Mouse (Mus musculus) myocyte (in vitro differentiated cells): ENCODE data around the gene Hhex. TPM values are rescaled to one million over a fixed set of nuclear protein-coding genes. Genes with fewer than 3 reads are reported as not detected.
A peak's percentile ranks its signal among the peaks of the same experiment; 100 is the strongest.

ENCODE experiments used
- H3K27me3 ChIP-seq: one replicate; pipeline ENCODE4 v1.6.1; 2011; ENCODE audit not compliant: control insufficient read depth, insufficient read depth, insufficient read length
- H3K36me3 ChIP-seq: one replicate; pipeline ENCODE4 v1.6.1; 2011; ENCODE audit not compliant: control insufficient read depth, insufficient read depth
- H3K4me2 ChIP-seq: one replicate; pipeline ENCODE4 v1.6.1; 2011; ENCODE audit warnings: low read depth, control low read depth
- H3K4me3 ChIP-seq: one replicate; pipeline ENCODE4 v1.5.1; 2011; ENCODE audit warnings: mild to moderate bottlenecking, control low read depth, moderate library complexity
- H3K79me2 ChIP-seq: one replicate; pipeline ENCODE4 v1.6.1; 2011; ENCODE audit not compliant: control insufficient read depth, insufficient read depth
- H3ac ChIP-seq: one replicate; pipeline ENCODE4 v1.6.1; 2011; ENCODE audit not compliant: control insufficient read depth, insufficient read length
- CEBPB ChIP-seq: IDR thresholded peaks from 2 replicates; pipeline ENCODE4 v1.6.1; 2011; ENCODE audit warnings: mild to moderate bottlenecking, moderate library complexity; ENCODE audit not compliant: poor library complexity, insufficient read depth, severe bottlenecking
- E2F4 ChIP-seq: IDR thresholded peaks from one replicate; pipeline ENCODE4 v1.6.1; 2011; ENCODE audit warnings: mild to moderate bottlenecking, control low read depth, moderate library complexity; ENCODE audit not compliant: insufficient read depth
- MAX ChIP-seq: IDR thresholded peaks from one replicate; pipeline ENCODE4 v1.6.1; 2011; ENCODE audit warnings: low read depth, mild to moderate bottlenecking, control low read depth
- MYOD1 ChIP-seq, 3 experiments: IDR thresholded peaks; one replicate each; pipeline ENCODE4 v1.6.1; 2011; ENCODE audit warnings: control low read depth in 2 of 3, low read depth in 2 of 3, mild to moderate bottlenecking in 2 of 3, moderate library complexity in 1 of 3; ENCODE audit not compliant: insufficient read length in 2 of 3, control insufficient read depth in 1 of 3
- MYOG ChIP-seq, 3 experiments: IDR thresholded peaks; one replicate each; pipeline ENCODE4 v1.6.1; 2011; ENCODE audit warnings: control low read depth in 2 of 3, low read depth in 2 of 3, mild to moderate bottlenecking in 2 of 3; ENCODE audit not compliant: insufficient read length in 2 of 3, control insufficient read depth in 1 of 3, insufficient read depth in 1 of 3
- POLR2A ChIP-seq: IDR thresholded peaks from one replicate; pipeline ENCODE4 v1.6.1; 2011; ENCODE audit warnings: low read depth, mild to moderate bottlenecking, control low read depth, moderate library complexity; ENCODE audit not compliant: insufficient read length
- POLR2AphosphoS2 ChIP-seq: IDR thresholded peaks from one replicate; pipeline ENCODE4 v1.6.1; 2011; ENCODE audit warnings: low read depth, control low read depth; ENCODE audit not compliant: insufficient read length
- REST ChIP-seq: IDR thresholded peaks from one replicate; pipeline ENCODE4 v1.6.1; 2011; ENCODE audit warnings: mild to moderate bottlenecking, control low read depth, moderate library complexity; ENCODE audit not compliant: insufficient read depth, insufficient read length
- SRF ChIP-seq: IDR thresholded peaks from one replicate; pipeline ENCODE4 v1.6.1; 2011; ENCODE audit warnings: low read depth; ENCODE audit not compliant: control insufficient read depth, insufficient read length
- TCF12 ChIP-seq: IDR thresholded peaks from one replicate; pipeline ENCODE4 v1.6.1; 2011; ENCODE audit warnings: mild to moderate bottlenecking, control low read depth; ENCODE audit not compliant: poor library complexity, insufficient read depth, severe bottlenecking
- TCF3 ChIP-seq: IDR thresholded peaks from one replicate; pipeline ENCODE4 v1.6.1; 2011; ENCODE audit warnings: low read depth, control low read depth; ENCODE audit not compliant: insufficient read length
- USF1 ChIP-seq: IDR thresholded peaks from one replicate; pipeline ENCODE4 v1.6.1; 2011; ENCODE audit warnings: low read depth, mild to moderate bottlenecking, control low read depth, moderate library complexity
- polyA plus RNA-seq: library from polyadenylated mRNA; unstranded; fragments of >200 nt; fragmentation: generic; extraction: Trizol; gene quantifications from one replicate; pipeline ENCODE4 v1.2.1, GENCODE M21; 2012; ENCODE audit warnings: missing spikeins

Hhex gene
- polyA plus RNA-seq, 1 experiment, result 0.44 TPM

DNA sequence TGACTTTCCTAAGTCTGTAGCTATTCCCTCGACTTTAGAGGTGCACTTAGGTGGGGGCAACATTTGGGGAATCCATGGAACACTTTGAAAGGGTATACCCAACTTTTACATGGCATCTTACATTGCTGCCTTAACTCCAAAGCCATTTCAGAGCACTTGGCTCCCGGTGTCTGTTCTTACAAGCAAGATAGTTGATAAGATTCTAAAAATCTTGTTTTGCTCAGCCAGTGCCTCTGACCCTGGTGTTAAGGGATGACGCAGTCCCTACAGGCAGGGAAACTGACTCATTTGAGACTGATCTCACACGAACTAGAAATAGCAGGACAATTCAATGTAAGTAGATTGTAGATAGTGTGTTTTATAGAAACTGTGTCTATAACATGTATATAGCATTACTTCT is 5.6 kb downstream of the Hhex start:
- no peaks in the 10 kb centered on the region for H3K27me3 ChIP-seq

GRCm38 (mm10) chr19:37440708-37441475 is 6.3 kb downstream of the Hhex start:
- no peak overlapping the region for H3K4me3 ChIP-seq
- no peaks in the 10 kb centered on the region for H3K27me3 ChIP-seq
- no peak overlapping the region for H3K4me2 ChIP-seq
- no peaks in the 10 kb centered on the region for H3K36me3 ChIP-seq
- H3ac ChIP-seq, result no peak overlapping the region
- TF ChIP-seq SRF, result no peak
- TF ChIP-seq MYOD1 (IDR thresholded peaks at IDR 0.05; ENCODE audit: control insufficient read depth in 1 of 3, insufficient read length in 2 of 3, low read depth in 2 of 3), result no peak
- TF ChIP-seq E2F4, result no peak
- no peak for TF ChIP-seq POLR2A
- TF ChIP-seq USF1, result no peak
- no peak for TF ChIP-seq MYOG (IDR thresholded peaks at IDR 0.05; ENCODE audit: control insufficient read depth in 1 of 3, insufficient read depth in 1 of 3, insufficient read length in 2 of 3, low read depth in 2 of 3)
- no peak for TF ChIP-seq MAX
- no peak for TF ChIP-seq TCF12
- no peak for TF ChIP-seq REST
- TF ChIP-seq CEBPB, result no peak
- TF ChIP-seq POLR2AphosphoS2, result no peak
- no peak for TF ChIP-seq TCF3
- H3K79me2 ChIP-seq, result no peaks in the 10 kb centered on the region

More for the DNA sequence above, 5.6 kb downstream of the Hhex start:
- Histone ChIP-seq H3ac (no peak overlapping the region), H3K36me3 (no peaks in the 10 kb centered on the region), H3K4me3 (no peak overlapping the region), H3K79me2 (no peaks in the 10 kb centered on the region), H3K4me2 (no peak overlapping the region)
- TF ChIP-seq TCF3 (no peak), MAX (no peak), USF1 (no peak)

- Histone ChIP-seq H3K4me2 (no peak overlapping the region), H3K4me3 (no peak overlapping the region), H3K36me3 (no peaks in the 10 kb centered on the region), H3K79me2 (no peaks in the 10 kb centered on the region), H3ac (no peak overlapping the region), H3K27me3 (no peaks in the 10 kb centered on the region)
- TF ChIP-seq TCF12 (no peak), CEBPB (0 out of 2 replicates have a peak, but pooled peaks have one; percentile 25), TCF3 (no peak)
Observed at GRCm38 (mm10) chr19:37442524-37443286, 8.1 kb downstream of the Hhex start.

DNA sequence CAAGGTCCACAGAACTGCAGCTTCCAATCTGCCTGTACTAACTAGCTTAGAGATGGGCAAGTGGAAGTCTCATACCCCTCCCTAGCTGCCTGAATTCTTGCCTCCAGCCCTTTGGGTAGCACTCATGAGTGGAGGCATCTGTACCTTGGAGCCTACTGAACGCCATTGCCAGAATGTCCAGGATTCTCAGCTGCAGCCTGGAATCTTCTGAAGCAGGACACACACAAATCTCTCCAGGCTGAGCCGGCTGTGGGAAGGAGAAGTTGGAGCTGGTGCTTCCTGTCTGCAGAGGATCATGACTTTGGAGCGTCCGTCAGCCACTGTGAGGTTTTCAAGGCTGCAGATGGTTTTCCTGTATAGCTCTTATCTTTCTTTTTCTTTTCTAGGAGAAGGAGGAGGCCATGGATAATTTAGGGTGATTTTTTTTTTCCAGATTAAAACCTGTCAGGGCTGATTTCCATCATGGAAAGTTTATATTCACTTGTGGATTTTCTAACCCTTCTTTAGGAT is 9.1 kb downstream of the Hhex start:
- Histone ChIP-seq H3K36me3 (no peaks in the 10 kb centered on the region), H3K4me3 (no peak overlapping the region), H3K4me2 (no peak overlapping the region), H3K27me3 (no peaks in the 10 kb centered on the region), H3ac (no peak overlapping the region), H3K79me2 (no peaks in the 10 kb centered on the region)
- TF ChIP-seq TCF3 (no peak), MAX (no peak), TCF12 (no peak), CEBPB (no peak), E2F4 (no peak)

DNA sequence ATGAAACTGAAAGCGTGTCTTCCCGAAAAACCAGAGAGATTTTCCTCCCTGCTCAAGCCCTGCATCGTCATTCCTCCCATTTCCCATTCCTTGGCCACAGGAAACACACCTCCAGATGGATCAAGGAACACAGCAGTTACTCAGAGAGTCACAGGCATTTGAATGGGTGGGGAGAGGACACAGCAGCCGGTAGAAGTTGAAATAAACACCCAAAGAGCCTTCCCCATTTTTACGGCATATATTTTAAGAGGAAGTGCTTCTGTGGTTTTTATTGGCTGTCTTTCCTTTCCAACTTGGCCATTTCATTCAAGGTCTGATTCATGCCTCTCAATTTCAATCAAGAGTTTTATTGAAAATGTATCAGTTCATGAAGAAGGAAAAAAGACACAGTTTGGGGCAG is 13.6 kb downstream of the Hhex start:
- H3K36me3 ChIP-seq, result no peaks in the 10 kb centered on the region
- TF ChIP-seq MAX (no peak), POLR2A (no peak), TCF12 (no peak), CEBPB (no peak), E2F4 (no peak), TCF3 (no peak), REST (no peak), MYOG (IDR thresholded peaks at IDR 0.05; ENCODE audit: control insufficient read depth in 1 of 3, insufficient read depth in 1 of 3, insufficient read length in 2 of 3, low read depth in 2 of 3) (no peak), POLR2AphosphoS2 (no peak), MYOD1 (IDR thresholded peaks at IDR 0.05; ENCODE audit: control insufficient read depth in 1 of 3, insufficient read length in 2 of 3, low read depth in 2 of 3) (no peak), SRF (no peak), USF1 (no peak)

More for the DNA sequence above, 13.6 kb downstream of the Hhex start:
- Histone ChIP-seq H3K27me3 (peaks cover 10% of the 10 kb centered on the region), H3ac (no peak overlapping the region), H3K79me2 (no peaks in the 10 kb centered on the region), H3K4me3 (no peak overlapping the region), H3K4me2 (peak overlapping the region; percentile 35)
